Mouse (Mus musculus) lung, adult 2 months (tissue): Measurements from ENCODE around the gene Alg12.

Source experiments
- CTCF ChIP-seq: fragments of 200-500 bp; IDR thresholded peaks from 2 replicates; pipeline ENCODE4 v1.5.1; 2011; ENCODE audit warnings: mild to moderate bottlenecking, low read length, control low read depth; ENCODE audit not compliant: insufficient read depth
- POLR2A ChIP-seq: fragments of 200-500 bp; IDR thresholded peaks from 2 replicates; pipeline ENCODE4 v1.6.1; 2011; ENCODE audit warnings: low read depth, mild to moderate bottlenecking, control low read depth, low read length, borderline replicate concordance; ENCODE audit errors: extremely low read depth

GRCm38 (mm10) chr15:88836031-88836430, 16.9 kb upstream of the Alg12 start:
- TF ChIP-seq CTCF (peak; percentile 26; the same call in 1 of the 2 replicates), POLR2A (no peak)
